Mouse (Mus musculus): ENCODE data around the gene Vps37b.
A peak's percentile ranks its signal among the peaks of the same experiment; 100 is the strongest.

Gene Vps37b

DNA sequence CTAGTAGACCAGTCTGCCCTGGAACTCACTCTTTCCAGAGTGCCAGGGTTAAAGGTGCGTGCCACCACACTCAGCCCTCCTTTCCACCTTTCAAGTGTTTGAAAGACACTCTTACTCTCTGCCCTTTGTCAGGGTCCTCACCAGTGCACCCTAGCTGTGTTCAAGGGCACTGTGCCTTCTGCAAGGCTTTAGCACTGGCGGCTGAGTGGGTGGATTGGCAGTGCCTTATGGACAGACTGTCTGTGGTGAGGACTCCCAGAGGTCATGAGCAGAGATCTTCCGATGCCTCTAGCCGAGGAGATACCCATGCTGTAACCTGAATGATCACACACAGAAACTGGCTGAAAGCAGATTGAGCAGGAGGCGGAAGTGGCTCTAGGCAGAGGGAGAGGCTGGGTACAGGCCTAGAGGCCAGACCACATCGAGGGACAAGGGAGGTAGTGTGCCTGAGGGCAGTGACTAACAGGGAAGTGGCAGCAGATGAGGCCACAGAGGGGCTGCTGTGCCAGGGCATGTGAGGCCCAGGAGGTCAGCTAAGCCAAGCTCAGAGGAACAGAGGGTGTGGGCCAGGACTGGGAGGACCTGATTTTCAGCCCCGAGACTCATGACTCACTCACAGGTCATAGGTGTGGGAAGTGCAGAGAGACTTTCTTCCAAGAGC is 14.8 kb upstream of the Vps37b start:
- peak; percentile 86 for DNase-seq (ENCODE audit: extremely low read depth, low read depth, low spot score)

DNA sequence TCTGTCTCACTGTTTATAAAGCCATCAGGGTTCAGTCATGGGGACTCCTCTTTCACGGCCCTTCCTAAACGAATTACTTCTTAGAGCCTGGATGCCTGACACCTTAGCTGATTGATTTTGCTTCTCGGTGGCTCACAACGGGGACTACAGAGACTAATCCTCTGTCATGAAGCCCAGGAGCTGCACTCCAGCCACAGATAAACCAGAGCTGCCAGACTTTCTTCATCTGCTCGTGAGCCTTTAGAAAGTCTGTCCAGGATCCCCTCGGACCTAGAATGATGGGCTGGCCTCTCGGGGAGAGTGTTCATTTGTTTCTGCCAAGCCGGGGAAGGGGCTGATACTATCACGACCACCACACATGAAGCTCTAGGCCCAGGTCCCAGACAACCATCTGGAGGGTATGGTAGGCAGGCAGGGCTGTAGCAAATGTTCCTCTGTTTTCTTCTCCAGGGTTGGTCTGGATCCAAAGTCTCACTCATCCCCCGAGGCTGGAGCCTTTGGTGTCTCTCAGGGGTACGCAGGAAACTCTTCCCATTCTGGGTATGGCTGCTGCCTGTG is 13.5 kb upstream of the Vps37b start:
- no peak for DNase-seq (ENCODE audit: extremely low read depth, low read depth, low spot score)

DNA sequence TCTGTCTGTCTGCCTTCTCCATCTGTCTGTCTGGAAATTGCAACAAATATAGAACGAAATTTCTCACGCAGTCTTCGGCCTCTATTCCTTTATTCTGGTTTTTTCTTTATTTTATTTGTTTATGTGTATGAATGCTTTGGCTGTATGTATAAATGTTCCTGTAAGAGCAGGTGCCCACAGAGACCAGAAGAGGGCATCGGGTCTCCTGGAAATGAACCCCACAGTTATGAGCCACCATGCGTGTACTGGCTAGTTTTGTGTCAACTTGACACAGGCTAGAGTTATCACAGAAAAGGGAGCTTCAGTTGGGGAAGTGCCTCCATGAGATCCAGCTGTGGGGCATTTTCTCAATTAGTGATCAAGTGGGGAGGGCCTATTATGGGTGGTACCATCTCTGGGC is 11.9 kb upstream of the Vps37b start:
- no peak for DNase-seq (ENCODE audit: extremely low read depth, low read depth, low spot score)

DNA sequence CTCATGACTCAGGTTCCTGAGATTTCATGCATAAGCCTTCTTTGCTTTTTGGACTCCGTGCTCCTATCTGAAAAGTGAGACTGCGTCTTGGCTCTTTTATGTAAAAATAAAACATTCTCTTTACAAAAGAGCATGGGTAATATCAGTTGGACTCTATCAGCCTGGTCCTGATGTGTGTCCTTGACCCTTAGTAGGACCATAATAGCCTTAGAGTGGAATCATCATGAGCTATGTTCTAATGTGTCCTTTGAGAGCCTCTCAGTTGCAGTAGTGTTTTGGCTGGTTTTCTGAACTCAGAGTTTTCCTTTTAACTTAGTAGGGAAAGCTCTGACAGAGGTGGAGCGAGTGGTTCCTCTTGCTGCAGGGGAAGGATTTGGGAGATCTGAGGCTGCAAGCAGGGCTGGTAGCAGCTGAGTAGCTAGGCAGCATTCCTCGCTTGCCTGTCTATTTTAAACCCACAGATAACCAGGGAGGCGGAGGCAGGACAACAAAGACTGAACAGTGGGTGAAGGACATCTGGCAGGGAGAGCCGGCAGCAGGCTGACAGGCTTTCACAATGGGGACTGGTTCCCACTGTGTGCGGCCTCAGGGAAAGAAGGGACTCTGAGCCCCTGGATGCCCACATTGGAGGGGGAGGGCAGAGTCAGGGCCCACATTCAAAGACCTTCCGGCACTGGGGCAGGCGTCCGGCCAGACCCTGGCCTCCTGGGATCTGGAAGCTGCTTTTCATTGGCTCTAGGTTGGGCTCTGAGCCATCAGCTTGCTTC is 11.3 kb upstream of the Vps37b start:
- DNase-seq (ENCODE audit: extremely low read depth, low read depth, low spot score): peak; percentile 83

- DNase-seq (ENCODE audit: extremely low read depth, low read depth, low spot score): no peak
Observed at GRCm38 (mm10) chr5:124041097-124041496, 9.0 kb upstream of the Vps37b start.

DNA sequence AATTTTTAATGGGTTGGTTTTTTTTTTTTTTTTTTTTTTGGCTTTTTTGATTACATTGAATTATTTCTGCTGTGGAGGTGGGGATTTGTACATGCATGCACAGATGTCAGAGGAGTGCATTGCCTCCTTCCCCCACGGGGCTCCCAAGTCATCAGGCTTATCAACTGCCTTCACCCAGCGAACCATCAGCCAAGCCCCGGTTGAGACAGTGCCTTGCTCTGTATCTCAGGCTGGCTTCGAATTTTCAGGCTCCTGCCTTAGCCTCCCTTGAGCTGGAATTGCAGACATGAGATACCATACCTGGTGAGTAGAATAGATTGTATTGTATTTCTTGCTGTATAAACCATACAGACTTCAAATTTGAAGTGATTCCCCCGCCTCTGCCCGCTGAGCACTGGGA is 7.5 kb upstream of the Vps37b start:
- DNase-seq (ENCODE audit: extremely low read depth, low read depth, low spot score): no peak

- no peak for DNase-seq (ENCODE audit: extremely low read depth, low read depth, low spot score)
Observed at GRCm38 (mm10) chr5:124036836-124037235, 4.8 kb upstream of the Vps37b start.

DNA sequence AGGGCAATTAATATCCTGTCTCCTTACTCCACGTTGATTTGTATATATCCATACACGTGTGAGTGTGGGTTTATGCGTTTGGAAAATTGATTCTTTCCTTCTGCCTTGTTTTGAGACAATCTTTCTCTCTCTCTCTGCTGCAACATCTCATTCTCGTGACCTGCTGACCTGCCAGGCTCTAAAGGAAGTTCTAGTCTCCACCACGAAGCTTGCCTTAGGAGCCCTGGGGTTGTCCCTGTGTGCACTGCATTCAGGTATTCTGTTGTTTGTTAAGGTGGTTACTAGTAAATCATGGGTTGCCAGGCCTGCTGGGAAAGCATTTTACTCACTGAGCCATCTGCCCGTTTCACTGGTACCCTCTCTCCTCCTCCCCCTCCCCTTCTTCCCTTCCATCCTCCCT is 4.3 kb upstream of the Vps37b start:
- no peak for DNase-seq (ENCODE audit: extremely low read depth, low read depth, low spot score)

GRCm38 (mm10) chr5:124035806-124036205 is 3.7 kb upstream of the Vps37b start:
- DNase-seq (ENCODE audit: extremely low read depth, low read depth, low spot score): no peak

DNA sequence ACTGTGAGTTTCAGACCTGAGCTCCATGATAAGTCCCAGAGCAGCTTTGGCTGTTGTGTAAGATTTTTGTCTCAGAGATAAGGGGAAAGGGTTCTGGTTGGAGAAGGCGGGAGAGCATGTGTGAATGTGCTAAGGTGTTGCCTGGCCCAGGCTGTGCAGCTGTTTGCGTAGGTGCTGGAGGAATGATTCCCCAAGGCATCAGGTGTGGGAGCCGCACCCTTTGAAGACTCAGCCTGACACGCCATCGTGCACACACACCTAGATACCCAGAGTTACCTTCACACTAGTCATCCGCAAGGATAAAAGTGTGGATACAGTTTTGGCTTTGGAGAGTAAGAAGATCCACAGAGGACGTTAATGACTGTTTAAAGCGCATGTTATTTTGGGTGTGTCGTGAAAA is 3.3 kb upstream of the Vps37b start:
- no peak for DNase-seq (ENCODE audit: extremely low read depth, low read depth, low spot score)

DNA sequence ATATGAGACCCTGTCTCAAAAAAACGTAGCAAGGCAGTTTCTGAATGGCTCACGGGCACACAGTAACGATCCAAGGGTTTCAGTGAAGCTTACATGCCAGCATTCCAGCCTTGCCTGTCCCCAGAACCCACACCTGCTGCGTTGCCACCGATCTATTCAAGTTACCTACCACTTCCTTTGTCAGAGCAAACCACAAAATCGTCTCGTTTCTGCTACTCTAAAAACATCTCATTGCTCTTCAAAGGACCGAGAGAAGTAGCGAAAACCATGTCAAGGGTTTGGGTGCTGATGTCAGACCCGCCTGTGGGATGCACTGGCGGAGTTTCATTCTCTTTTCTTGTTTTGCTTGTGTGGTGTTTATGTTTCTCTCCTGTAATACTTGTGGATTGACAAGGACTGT is 2.4 kb upstream of the Vps37b start:
- no peak for DNase-seq (ENCODE audit: extremely low read depth, low read depth, low spot score)

GRCm38 (mm10) chr5:124031068-124031955 is 758 bp downstream of the Vps37b start:
- DNase-seq (ENCODE audit: extremely low read depth, low read depth, low spot score): no peak

- DNase-seq (ENCODE audit: extremely low read depth, low read depth, low spot score): no peak
Observed at GRCm38 (mm10) chr5:124030386-124031067, 1.5 kb downstream of the Vps37b start.

- DNase-seq (ENCODE audit: extremely low read depth, low read depth, low spot score): no peak
Observed at GRCm38 (mm10) chr5:124029220-124030035, 2.6 kb downstream of the Vps37b start.

DNA sequence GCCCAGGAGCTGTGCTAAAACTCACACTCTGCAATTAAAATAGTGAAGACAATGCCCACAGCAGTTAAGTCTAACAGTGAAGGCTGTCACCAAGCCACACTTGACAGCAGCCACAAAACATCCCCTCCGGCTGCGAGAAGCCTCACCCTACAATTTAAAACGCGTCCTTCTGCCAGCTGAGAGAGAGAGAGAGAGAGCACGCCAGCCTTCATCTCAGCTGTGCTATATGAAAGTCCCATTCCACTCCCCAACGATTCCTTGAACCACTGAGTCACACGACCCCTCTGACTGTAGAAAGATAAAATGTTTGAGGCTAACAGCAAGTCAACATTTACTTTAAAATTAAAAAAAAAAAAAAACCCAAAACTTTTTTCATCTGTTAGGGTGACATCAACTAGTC is 3.4 kb downstream of the Vps37b start:
- no peak for DNase-seq (ENCODE audit: extremely low read depth, low read depth, low spot score)

GRCm38 (mm10) chr5:124027702-124028470 is 4.2 kb downstream of the Vps37b start:
- DNase-seq (ENCODE audit: extremely low read depth, low read depth, low spot score): no peak

GRCm38 (mm10) chr5:124026568-124026967 is 5.5 kb downstream of the Vps37b start:
- DNase-seq (ENCODE audit: extremely low read depth, low read depth, low spot score): no peak

- DNase-seq (ENCODE audit: extremely low read depth, low read depth, low spot score): no peak
Observed at GRCm38 (mm10) chr5:124025587-124026441, 6.3 kb downstream of the Vps37b start.
